Mouse (Mus musculus) adrenal gland, postnatal 36 days (tissue): ENCODE data around the gene Fam126a. TPM values are rescaled to one million over a fixed set of nuclear protein-coding genes. Genes with fewer than 3 reads are reported as not detected.
A peak's percentile ranks its signal among the peaks of the same experiment; 100 is the strongest.
"Not testable (repeated sequence)": the region's sequence is repeated elsewhere in the genome, so short reads cannot be mapped to it uniquely, and the experiment has no call there.

Experiments used
- DNase-seq, 2 experiments: peaks; one replicate each; pipeline ENCODE4 v3.0.0; 2021; ENCODE audit warnings: mixed read lengths in 1 of 2
- total RNA-seq, 2 experiments: library from RNA; stranded (reverse); gene quantifications; 2 replicates each; pipeline ENCODE4 v1.2.3; 2021

The Fam126a gene
- total RNA-seq, 2 experiments from 2014 or later, result 84.2 to 108 TPM

DNA sequence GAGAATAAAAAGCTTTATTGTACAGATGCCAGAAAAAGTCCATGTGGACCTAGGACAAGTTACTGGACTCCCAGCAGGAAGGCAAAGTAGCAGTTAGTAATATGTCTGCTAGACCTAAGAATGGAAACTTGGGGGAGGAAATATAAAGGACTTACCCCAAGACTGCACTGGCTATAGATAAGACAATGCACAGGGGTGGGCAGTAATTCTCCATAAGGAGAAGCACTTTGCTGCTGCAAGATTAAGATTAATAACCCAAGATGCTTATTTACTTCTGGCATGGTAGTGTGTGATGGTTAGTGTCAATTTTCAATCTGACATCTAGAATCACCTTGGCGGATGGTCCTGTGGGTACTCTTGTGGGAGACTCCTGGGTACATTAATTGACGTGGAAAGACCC lies 128.3 kb downstream of the Fam126a start:
- DNase-seq, result no peak

DNA sequence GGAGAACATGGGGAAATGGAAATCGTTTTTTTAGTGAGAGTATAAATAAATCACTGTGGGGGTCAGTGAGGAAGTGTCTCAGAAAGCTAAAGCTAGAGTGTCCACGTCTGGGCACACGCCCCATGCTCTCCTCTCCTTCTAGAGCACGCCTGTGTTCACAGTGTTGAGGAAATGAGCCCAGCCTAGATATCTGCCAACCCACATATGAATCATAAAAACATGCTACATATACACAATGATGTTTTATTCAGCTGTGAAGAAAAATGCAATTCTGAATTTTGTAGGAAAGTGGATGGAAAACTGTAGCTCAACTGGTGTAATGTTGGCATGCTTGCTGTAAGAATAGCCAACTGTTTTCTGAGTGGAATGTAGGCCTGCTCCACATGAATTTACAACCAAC lies 130.3 kb downstream of the Fam126a start:
- DNase-seq, result no peak

- peak; percentile 29 to 59 for DNase-seq
Measured at GRCm38 (mm10) chr5:23893864-23894771, 136.4 kb downstream of the Fam126a start.

DNA sequence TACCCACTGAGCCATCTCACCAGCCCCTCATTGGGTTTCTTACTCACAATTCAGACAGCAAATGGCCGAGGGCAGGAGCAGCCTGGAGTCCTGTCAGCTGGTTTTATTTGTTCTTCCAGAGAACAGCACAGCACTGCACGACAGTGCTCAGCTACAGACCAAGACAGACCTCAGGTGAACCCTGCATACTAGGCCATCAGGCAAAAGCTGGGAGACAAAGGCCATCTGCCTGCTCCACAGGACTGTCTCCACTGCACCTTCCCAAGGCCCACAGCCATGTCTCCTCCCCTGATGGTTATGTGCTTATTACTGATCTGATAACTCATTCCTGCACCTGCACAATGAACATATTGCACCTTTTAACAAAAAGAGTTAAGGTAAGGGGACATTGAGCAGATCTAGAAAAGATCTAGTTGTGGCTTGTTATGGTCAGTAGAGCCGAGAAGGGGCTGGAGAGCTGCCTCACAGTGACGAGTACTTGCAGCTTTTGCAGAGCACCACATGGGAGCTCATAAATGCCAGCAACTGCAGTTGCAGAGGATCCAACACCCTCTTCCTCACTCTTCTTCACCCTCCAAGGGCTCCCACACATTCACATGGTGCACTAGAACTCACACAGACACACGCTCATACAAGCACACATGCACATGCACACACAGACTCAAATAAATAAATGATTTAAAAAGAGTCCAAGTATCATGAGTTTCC lies 137.2 kb downstream of the Fam126a start:
- no peak for DNase-seq

DNA sequence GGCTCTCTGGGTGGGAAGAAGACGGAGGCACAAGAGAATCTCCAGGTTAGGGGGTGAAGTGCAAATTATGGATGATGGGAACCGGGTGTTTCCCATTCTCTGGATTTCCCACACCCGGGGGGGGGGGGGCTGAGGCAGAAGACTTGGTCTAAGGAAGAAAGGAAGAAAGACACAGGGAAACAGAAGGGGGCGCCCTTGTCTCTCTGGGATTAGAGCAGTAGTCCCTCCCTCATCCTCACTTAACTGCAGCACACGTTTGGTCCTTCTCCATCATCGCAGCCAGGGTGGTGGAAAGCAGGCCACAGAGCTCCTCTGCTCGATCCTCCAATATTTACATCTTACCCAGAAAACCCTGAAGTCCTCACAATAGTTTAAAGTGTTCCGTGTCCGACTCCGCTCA lies 139.8 kb downstream of the Fam126a start:
- peak; percentile 80 to 90 for DNase-seq

DNA sequence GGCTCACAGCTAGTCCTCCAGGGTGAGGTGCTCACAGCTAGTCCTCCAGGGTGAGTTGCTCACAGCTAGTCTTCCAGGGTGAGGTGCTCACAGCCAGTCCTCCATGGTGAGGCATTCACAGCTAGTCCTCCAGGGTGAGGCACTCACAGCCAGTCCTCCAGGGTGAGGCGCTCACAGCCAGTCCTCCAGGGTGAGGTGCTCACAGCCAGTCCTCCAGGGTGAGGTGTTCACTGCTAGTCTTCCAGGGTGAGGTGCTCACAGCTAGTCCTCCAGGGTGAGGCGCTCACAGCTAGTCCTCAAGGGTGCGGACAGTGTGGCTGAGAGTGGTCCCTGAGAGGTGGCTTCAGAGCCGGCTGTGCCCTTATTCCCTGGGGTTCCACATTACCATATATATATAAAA lies 141.0 kb downstream of the Fam126a start:
- DNase-seq, result no peak

DNA sequence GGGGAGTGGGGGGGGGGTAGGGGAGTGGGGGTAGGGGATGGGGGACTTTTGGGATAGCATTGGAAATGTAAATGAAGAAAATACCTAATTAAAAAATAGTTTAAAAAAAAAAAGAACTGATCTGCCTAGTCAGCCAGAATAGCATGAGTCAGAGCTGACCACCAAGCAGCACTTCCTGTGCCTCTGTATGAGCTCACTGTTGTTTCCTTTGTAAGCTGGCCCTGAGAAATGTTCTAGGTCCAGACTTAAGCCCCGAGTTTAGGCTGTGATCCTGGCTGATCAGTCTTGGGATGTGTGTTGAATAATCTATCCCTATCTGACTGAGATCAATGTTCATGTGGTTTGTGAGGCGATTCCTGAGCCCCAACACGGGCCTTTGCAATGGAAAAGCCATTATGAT lies 143.4 kb downstream of the Fam126a start:
- DNase-seq, result no peak

GRCm38 (mm10) chr5:23874457-23874856 lies 156.0 kb downstream of the Fam126a start:
- DNase-seq, result no peak

DNA sequence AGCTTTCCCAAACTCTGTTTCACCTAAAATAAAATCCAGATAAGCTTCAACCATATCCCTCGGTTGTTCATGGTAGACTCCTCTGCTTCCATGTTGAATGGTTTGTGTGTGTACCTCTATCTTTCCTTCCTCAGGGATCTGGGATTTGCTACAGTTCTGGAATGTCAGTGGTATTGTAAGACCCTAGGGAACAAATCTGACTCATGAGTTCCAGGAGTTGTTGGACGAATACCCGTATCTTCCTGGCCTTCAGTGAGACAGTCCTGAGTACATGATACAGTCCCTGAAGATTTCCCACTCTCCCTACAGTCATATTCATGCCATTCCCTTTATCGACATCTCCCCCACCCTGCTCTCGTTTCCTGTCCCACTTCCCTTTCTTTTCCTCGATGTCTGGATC lies 157.9 kb downstream of the Fam126a start:
- DNase-seq, result no peak

GRCm38 (mm10) chr5:23871323-23871722 lies 159.2 kb downstream of the Fam126a start:
- not testable (repeated sequence) for DNase-seq

DNA sequence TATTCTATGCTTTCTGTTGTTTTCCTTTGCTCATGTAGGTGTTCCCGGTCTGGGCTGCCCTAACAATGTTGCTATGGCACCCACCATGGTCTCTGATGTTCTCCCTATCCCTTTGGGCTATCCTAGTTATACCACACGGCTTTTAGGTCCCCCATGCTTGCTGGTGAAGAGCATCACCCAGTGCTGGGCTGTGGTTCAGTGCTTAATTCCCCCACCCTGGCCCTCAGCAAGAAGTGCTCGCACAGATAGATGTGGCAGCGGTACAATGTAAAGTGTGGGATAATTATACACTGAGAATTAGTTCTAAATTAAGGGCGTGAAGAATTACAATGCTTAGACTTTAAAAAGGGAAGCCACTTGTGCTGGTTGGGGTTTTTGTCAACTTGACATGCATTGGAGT lies 164.5 kb downstream of the Fam126a start:
- no peak for DNase-seq

Other genes starting within 250 kb of the Fam126a start
- gene Pus7, start 247.0 kb downstream of the Fam126a start, total RNA-seq, result 10 to 100 TPM; 19.9 to 22.6 TPM
- 10 to 100 TPM; 21.8 to 26.2 TPM for gene Rint1, start 243.0 kb downstream of the Fam126a start, total RNA-seq
- 100 to 1,000 TPM; 118 to 121 TPM for gene Tomm7, start 186.5 kb downstream of the Fam126a start, total RNA-seq
- gene Klhl7, start 69.9 kb upstream of the Fam126a start, total RNA-seq, result 10 to 100 TPM; 33.3 to 38.1 TPM
- 1 to 10 TPM; 6.0 to 6.4 TPM for gene Nupl2, start 134.3 kb upstream of the Fam126a start, total RNA-seq